ENCODE assay signal across 17 mouse cellular contexts in genomic region chr3:21955681-21956080, GRCm38 (mm10).
DNase-seq lines count a peak whose midpoint lies in the region; ATAC-seq and TF ChIP-seq lines count a peak whose summit lies in the region.
"Had no signal": no experiment of that assay in that cellular context is flagged by ENCODE, and none has a peak within 500 bp of the region (broad histone marks: within the 10 kb centered on the region; RNA-seq: fewer than 3 reads in every experiment).

No protein-coding gene starts in this region.

- no peak for TF ChIP-seq CTCF in thymus, adult 2 months (IDR thresholded peaks at IDR 0.05; ENCODE audit: borderline replicate concordance, control insufficient read depth, extremely low read depth, insufficient read depth, low read length, poor library complexity)

- no peak overlapping the region for H3K9ac ChIP-seq in heart, embryonic 14.5 days (ENCODE audit: low read length)
- H3K9ac ChIP-seq: kidney, embryonic 15.5 days; liver, embryonic 13.5 days had no signal

- no peak for TF ChIP-seq POLR2A in thymus, adult 2 months (IDR thresholded peaks at IDR 0.05; ENCODE audit: control insufficient read depth, extremely low read depth, insufficient read depth, low read length, poor library complexity)

- no peak overlapping the region for H3K4me2 ChIP-seq in heart, embryonic 14.5 days (ENCODE audit: low read length)
- H3K4me2 ChIP-seq: kidney, embryonic 15.5 days; liver, embryonic 13.5 days had no signal

- peaks cover 16 to 21% of the 10 kb centered on the region in 2 experiments for H3K4me1 ChIP-seq in heart, embryonic 14.5 days (ENCODE audit: control insufficient read depth in 2 of 2, insufficient read depth in 2 of 2, low read length in 2 of 2)
- peaks cover 21% of the 10 kb centered on the region for H3K4me1 ChIP-seq in thymus, adult 2 months (replicated peaks; ENCODE audit: control insufficient read depth, insufficient read depth, low read length)

- no peak overlapping the region for H3K4me3 ChIP-seq in heart, embryonic 14.5 days (ENCODE audit: control insufficient read depth in 1 of 2, insufficient read depth in 1 of 2, low read depth in 1 of 2, low read length in 2 of 2)
- no peak overlapping the region for H3K4me3 ChIP-seq in thymus, adult 2 months (ENCODE audit: control insufficient read depth, insufficient read depth, low read length)
- H3K4me3 ChIP-seq: erythroblast, embryonic 14.5 days; kidney, embryonic 15.5 days; liver, embryonic 13.5 days had no signal

- H3K27ac ChIP-seq in heart, embryonic 14.5 days (replicated peaks in 1 of 2; ENCODE audit: control insufficient read depth in 1 of 2, insufficient read depth in 1 of 2, low read depth in 2 of 2, low read length in 2 of 2): peak overlapping the region; percentile 37; a peak in 3 of 4 replicates
- H3K27ac ChIP-seq in thymus, adult 2 months (ENCODE audit: control insufficient read depth, insufficient read depth, low read length): no peak overlapping the region
- H3K27ac ChIP-seq: hindbrain, postnatal 0 days; kidney, embryonic 15.5 days; liver, embryonic 13.5 days; stomach, postnatal 0 days had no signal

- no peaks in the 10 kb centered on the region for H3K36me3 ChIP-seq in heart, embryonic 14.5 days (ENCODE audit: control insufficient read depth, insufficient read depth, low read length)
- no peaks in the 10 kb centered on the region for H3K36me3 ChIP-seq in thymus, adult 2 months (ENCODE audit: control insufficient read depth, insufficient read depth, low read length)
- H3K36me3 ChIP-seq: kidney, embryonic 15.5 days; liver, embryonic 13.5 days had no signal

- WGBS in heart, embryonic 14.5 days: 64% methylated on average over 2 of the region's 2 CpGs
- WGBS in thymus, adult 2 months: 13% methylated on average over 2 of the region's 2 CpGs

- ATAC-seq in heart, embryonic 14.5 days (ENCODE audit: insufficient number of reproducible peaks, insufficient read depth, low FRiP score, low read depth): no peak
- peak; percentile 39 to 60; a peak in 3 of 4 replicates for ATAC-seq in hematopoietic stem cell, adult 5-6 weeks (replicated peaks in 1 of 2; ENCODE audit: insufficient read depth in 1 of 2, low FRiP score in 2 of 2, low TSS enrichment in 1 of 2, low read depth in 1 of 2, poor library complexity in 2 of 2, severe bottlenecking in 2 of 2)
- ATAC-seq: hindbrain, postnatal 0 days; Patski had no signal

- H3K27me3 ChIP-seq in heart, embryonic 14.5 days (ENCODE audit: control insufficient read depth, insufficient read depth, low read length): no peaks in the 10 kb centered on the region
- H3K27me3 ChIP-seq in thymus, adult 2 months (ENCODE audit: control insufficient read depth, insufficient read depth, low read length): no peaks in the 10 kb centered on the region
- H3K27me3 ChIP-seq: kidney, embryonic 15.5 days; liver, embryonic 13.5 days; Patski had no signal

- no peak for DNase-seq in heart, postnatal 4 days
- peak; percentile 38 for DNase-seq in thymus, adult 2 months
- DNase-seq in thymus, postnatal 0 days (ENCODE audit: low spot score): no peak
- DNase-seq in urinary bladder, adult 2 months (ENCODE audit: low spot score): no peak
- no peak for DNase-seq in natural killer cell, adult 2 months (ENCODE audit: low spot score in 2 of 2)
- no peak for DNase-seq in c-Kit-positive CD71-positive TER-119-positive erythroid progenitor cells, embryonic 14.5 days (ENCODE audit: low spot score)
- DNase-seq: adrenal gland, adult 2 months; cerebellum, adult 11-12 months; liver, embryonic 13.5 days; lung, postnatal 4 days had no signal

- H3K9me3 ChIP-seq in heart, embryonic 14.5 days (ENCODE audit: control insufficient read depth, low read length): no peaks in the 10 kb centered on the region
- H3K9me3 ChIP-seq: kidney, embryonic 15.5 days; liver, embryonic 13.5 days had no signal
